Mouse (Mus musculus): Measurements from ENCODE around the gene Gm20518. TPM values are rescaled to one million over a fixed set of nuclear protein-coding genes. Genes with fewer than 3 reads are reported as not detected.

Gene Gm20518
- total and polyA plus RNA-seq, 2 experiments: 0.09 to 0.34 TPM

GRCm38 (mm10) chr16:17807192-17808009 lies 84.1 kb downstream of the Gm20518 start:
- WGBS: 9% methylated on average over 72 of the region's 73 CpGs
- peaks cover 45% of the 10 kb centered on the region for H3K27me3 ChIP-seq (ENCODE audit: control insufficient read depth, insufficient read depth, low read length)

DNA sequence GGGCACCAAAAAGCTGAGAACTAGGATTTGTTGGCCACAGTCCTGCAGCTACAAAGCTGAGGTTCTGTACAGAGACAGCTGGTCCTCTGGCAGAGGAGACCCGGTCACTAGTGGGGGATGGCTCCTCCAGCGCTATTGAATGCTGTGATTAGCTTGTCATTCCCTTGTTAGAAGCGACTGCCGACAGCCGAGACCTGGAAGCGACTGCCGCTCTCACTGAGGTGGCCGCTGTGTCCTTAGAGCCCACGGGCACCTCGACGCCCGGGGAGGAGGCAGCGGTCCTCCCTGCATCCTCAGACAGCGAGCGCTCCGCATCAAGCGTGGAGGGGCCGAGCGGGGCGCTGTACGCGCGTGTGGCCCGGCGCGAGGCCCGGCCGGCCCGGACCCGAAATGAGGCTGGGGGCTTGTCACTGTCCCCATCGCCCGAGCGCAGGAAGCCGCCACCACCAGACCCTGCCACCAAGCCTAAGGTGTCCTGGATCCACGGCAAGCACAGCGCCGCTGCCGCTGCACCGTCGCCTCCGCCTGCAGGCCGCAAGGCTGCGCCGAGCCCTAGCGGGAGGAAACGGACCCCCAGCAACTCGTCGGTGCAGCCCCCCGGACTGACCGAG lies 84.8 kb downstream of the Gm20518 start:
- Histone ChIP-seq H3K27me3 (ENCODE audit: control insufficient read depth, insufficient read depth, low read length) (peaks cover 45% of the 10 kb centered on the region), H3K9ac (ENCODE audit: low read depth, low read length) (peak overlapping the region; percentile 44)
- WGBS: 8% methylated on average over 47 of the region's 50 CpGs

More at GRCm38 (mm10) chr16:17807192-17808009, 84.1 kb downstream of the Gm20518 start:
- H3K4me1 ChIP-seq (ENCODE audit: control insufficient read depth, insufficient read depth, low read length): peaks cover 14% of the 10 kb centered on the region
- DNase-seq (ENCODE audit: extremely low read depth, low read depth, low spot score): peak; percentile 33
- H3K36me3 ChIP-seq (ENCODE audit: control insufficient read depth, insufficient read depth, low read length): no peaks in the 10 kb centered on the region
- H3K27ac ChIP-seq (replicated peaks; ENCODE audit: insufficient read depth, low read depth, low read length): no peak overlapping the region
- H3K4me3 ChIP-seq (ENCODE audit: insufficient read depth, low read depth, low read length): peak overlapping the region; percentile 50; the same call in 1 of the 2 replicates
- H3K9ac ChIP-seq (ENCODE audit: low read depth, low read length): peak overlapping the region; percentile 44
- TF ChIP-seq POLR2A (IDR thresholded peaks at IDR 0.05; ENCODE audit: extremely low read depth, insufficient read depth, low read length) (no peak), CTCF (IDR thresholded peaks at IDR 0.05; ENCODE audit: low read depth, low read length) (no peak)
- H3K79me2 ChIP-seq (ENCODE audit: control insufficient read depth, insufficient read depth, low read length): no peaks in the 10 kb centered on the region

GRCm38 (mm10) chr16:17804982-17805381 lies 86.5 kb downstream of the Gm20518 start:
- no peaks in the 10 kb centered on the region for H3K79me2 ChIP-seq (ENCODE audit: control insufficient read depth, insufficient read depth, low read length)
- WGBS: 42% methylated on average over 7 of the region's 7 CpGs
- no peak overlapping the region for H3K27ac ChIP-seq (replicated peaks; ENCODE audit: insufficient read depth, low read depth, low read length)
- TF ChIP-seq CTCF (IDR thresholded peaks at IDR 0.05; ENCODE audit: low read depth, low read length) (no peak), POLR2A (IDR thresholded peaks at IDR 0.05; ENCODE audit: extremely low read depth, insufficient read depth, low read length) (no peak)
- peaks cover 45% of the 10 kb centered on the region for H3K27me3 ChIP-seq (ENCODE audit: control insufficient read depth, insufficient read depth, low read length)
- DNase-seq (ENCODE audit: extremely low read depth, low read depth, low spot score): no peak
- no peaks in the 10 kb centered on the region for H3K36me3 ChIP-seq (ENCODE audit: control insufficient read depth, insufficient read depth, low read length)
- H3K9ac ChIP-seq (ENCODE audit: low read depth, low read length): no peak overlapping the region
- H3K4me3 ChIP-seq (ENCODE audit: insufficient read depth, low read depth, low read length): no peak overlapping the region
- H3K4me1 ChIP-seq (ENCODE audit: control insufficient read depth, insufficient read depth, low read length): peaks cover 14% of the 10 kb centered on the region

More for the DNA sequence above, 84.8 kb downstream of the Gm20518 start:
- Histone ChIP-seq H3K4me3 (ENCODE audit: insufficient read depth, low read depth, low read length) (peak overlapping the region; percentile 50; the same call in 1 of the 2 replicates), H3K4me1 (ENCODE audit: control insufficient read depth, insufficient read depth, low read length) (peaks cover 14% of the 10 kb centered on the region), H3K27ac (replicated peaks; ENCODE audit: insufficient read depth, low read depth, low read length) (no peak overlapping the region), H3K36me3 (ENCODE audit: control insufficient read depth, insufficient read depth, low read length) (no peaks in the 10 kb centered on the region), H3K79me2 (ENCODE audit: control insufficient read depth, insufficient read depth, low read length) (no peaks in the 10 kb centered on the region)
- no peak for TF ChIP-seq CTCF (IDR thresholded peaks at IDR 0.05; ENCODE audit: low read depth, low read length)
- no peak for TF ChIP-seq POLR2A (IDR thresholded peaks at IDR 0.05; ENCODE audit: extremely low read depth, insufficient read depth, low read length)
- DNase-seq (ENCODE audit: extremely low read depth, low read depth, low spot score): no peak

DNA sequence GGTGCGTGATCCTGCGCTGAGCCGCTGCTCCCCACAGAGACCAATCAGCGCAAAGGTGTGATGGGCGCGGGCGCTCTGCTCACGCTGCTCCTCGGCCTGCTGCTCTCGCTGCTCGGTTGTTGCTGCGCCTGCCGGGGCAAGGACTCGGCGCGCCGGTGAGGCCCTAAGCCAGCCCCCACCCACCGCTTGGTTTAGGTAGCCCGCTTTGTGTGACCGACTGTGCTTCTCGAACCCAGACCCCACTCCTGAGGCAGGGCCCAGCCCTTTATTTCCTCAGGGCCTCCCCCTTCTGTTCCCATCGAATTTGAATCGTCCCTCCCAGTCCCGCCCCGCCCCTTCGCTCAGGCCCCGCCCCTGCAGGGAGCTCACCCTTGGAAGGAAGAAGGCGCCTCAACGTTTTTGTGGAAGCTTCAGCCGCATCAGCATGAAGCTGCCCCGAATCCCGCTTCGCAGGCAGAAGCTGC lies 87.0 kb downstream of the Gm20518 start:
- peaks cover 45% of the 10 kb centered on the region for H3K27me3 ChIP-seq (ENCODE audit: control insufficient read depth, insufficient read depth, low read length)
- TF ChIP-seq CTCF (IDR thresholded peaks at IDR 0.05; ENCODE audit: low read depth, low read length) (no peak), POLR2A (IDR thresholded peaks at IDR 0.05; ENCODE audit: extremely low read depth, insufficient read depth, low read length) (no peak)
- no peak overlapping the region for H3K27ac ChIP-seq (replicated peaks; ENCODE audit: insufficient read depth, low read depth, low read length)
- H3K36me3 ChIP-seq (ENCODE audit: control insufficient read depth, insufficient read depth, low read length): no peaks in the 10 kb centered on the region
- peak overlapping the region; percentile 46; the same call in 1 of the 2 replicates for H3K4me3 ChIP-seq (ENCODE audit: insufficient read depth, low read depth, low read length)
- H3K4me1 ChIP-seq (ENCODE audit: control insufficient read depth, insufficient read depth, low read length): peaks cover 14% of the 10 kb centered on the region
- no peaks in the 10 kb centered on the region for H3K79me2 ChIP-seq (ENCODE audit: control insufficient read depth, insufficient read depth, low read length)
- no peak for DNase-seq (ENCODE audit: extremely low read depth, low read depth, low spot score)
- no peak overlapping the region for H3K9ac ChIP-seq (ENCODE audit: low read depth, low read length)
- WGBS: 8% methylated on average over 33 of the region's 33 CpGs

DNA sequence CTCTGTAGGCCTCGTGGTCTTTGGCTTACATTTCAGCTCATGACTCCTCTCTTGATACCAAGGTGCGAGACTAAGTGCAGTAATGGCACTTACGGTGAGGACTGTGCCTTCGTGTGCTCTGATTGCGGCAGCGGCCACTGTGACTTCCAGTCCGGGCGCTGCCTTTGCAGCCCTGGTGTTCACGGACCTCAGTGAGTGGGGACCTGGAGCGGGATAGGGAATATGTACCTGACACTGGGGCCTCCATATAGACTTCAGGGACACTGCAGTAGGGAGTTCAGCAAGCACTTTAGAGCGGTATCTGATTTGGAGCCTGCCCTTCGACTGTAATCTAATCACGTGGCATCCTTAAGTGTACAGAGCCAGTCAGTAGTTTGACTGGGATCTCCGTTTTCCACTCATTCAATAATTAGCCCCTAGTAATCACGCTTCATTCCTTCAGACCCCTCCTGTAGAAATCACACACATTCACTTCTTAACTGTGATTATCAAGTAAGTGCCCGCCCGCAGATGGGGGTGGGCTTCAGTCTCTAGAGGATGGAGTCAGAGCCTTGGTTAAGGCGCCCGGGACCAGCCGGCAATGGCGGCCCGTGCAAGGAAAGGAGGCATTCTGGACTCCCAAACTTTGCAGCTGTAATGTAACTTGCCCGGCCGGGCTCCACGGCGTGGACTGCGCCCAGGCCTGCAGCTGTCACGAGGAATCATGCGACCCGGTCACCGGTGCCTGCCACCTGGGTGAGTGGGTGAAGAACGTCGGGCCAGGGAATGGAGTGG lies 87.6 kb downstream of the Gm20518 start:
- TF ChIP-seq POLR2A (IDR thresholded peaks at IDR 0.05; ENCODE audit: extremely low read depth, insufficient read depth, low read length): no peak
- no peak for TF ChIP-seq CTCF (IDR thresholded peaks at IDR 0.05; ENCODE audit: low read depth, low read length)
- H3K79me2 ChIP-seq (ENCODE audit: control insufficient read depth, insufficient read depth, low read length): no peaks in the 10 kb centered on the region
- no peak overlapping the region for H3K9ac ChIP-seq (ENCODE audit: low read depth, low read length)
- no peak for DNase-seq (ENCODE audit: extremely low read depth, low read depth, low spot score)
- no peaks in the 10 kb centered on the region for H3K36me3 ChIP-seq (ENCODE audit: control insufficient read depth, insufficient read depth, low read length)
- H3K4me1 ChIP-seq (ENCODE audit: control insufficient read depth, insufficient read depth, low read length): peaks cover 14% of the 10 kb centered on the region
- WGBS: 28% methylated on average over 33 of the region's 33 CpGs
- no peak overlapping the region for H3K27ac ChIP-seq (replicated peaks; ENCODE audit: insufficient read depth, low read depth, low read length)
- peaks cover 45% of the 10 kb centered on the region for H3K27me3 ChIP-seq (ENCODE audit: control insufficient read depth, insufficient read depth, low read length)
- H3K4me3 ChIP-seq (ENCODE audit: insufficient read depth, low read depth, low read length): peak overlapping the region; percentile 46; the same call in 1 of the 2 replicates
